Mouse (Mus musculus): ENCODE measurements around the gene Prf1. TPM values are rescaled to one million over a fixed set of nuclear protein-coding genes. Genes with fewer than 3 reads are reported as not detected.

The Prf1 gene
- total and polyA plus RNA-seq, 3 experiments: 0.39 to 0.93 (median 0.43) TPM

GRCm38 (mm10) chr10:61249951-61250350, 47.7 kb upstream of the Prf1 start:
- Histone ChIP-seq H3K27ac (ENCODE audit: insufficient read depth, low read depth) (no peak overlapping the region), H3K9me3 (replicated peaks; ENCODE audit: low read length) (peaks cover 4% of the 10 kb centered on the region), H3K79me2 (replicated peaks; ENCODE audit: control insufficient read depth, extremely low read depth, insufficient read depth, poor library complexity, severe bottlenecking) (no peaks in the 10 kb centered on the region), H3K27me3 (replicated peaks) (peaks cover 3% of the 10 kb centered on the region), H3K4me3 (replicated peaks in 1 of 3; ENCODE audit: low read depth in 2 of 3, low read length in 2 of 3, poor library complexity in 1 of 3) (no peak overlapping the region), H3K36me3 (replicated peaks in 1 of 2; ENCODE audit: control insufficient read depth in 1 of 2, insufficient read depth in 1 of 2, low read length in 1 of 2) (no peaks in the 10 kb centered on the region), H3K4me1 (ENCODE audit: control insufficient read depth in 1 of 2, insufficient read depth in 2 of 2) (no peaks in the 10 kb centered on the region), H3K4me2 (ENCODE audit: insufficient read depth, low read depth, poor library complexity, severe bottlenecking) (no peak overlapping the region), H3K9ac (ENCODE audit: insufficient read depth, low read depth) (no peak overlapping the region)
- in situ Hi-C loops (cut with MboI; ENCODE audit: low pct_ligation_motif_present, low pct_unique_long_range_greater_than_20kb, low sequenced_read_pairs): no loop called here
- dilution Hi-C loops (cut with MboI; ENCODE audit: extremely low pct_ligation_motif_present, extremely low pct_unique_long_range_greater_than_20kb, low sequenced_read_pairs): no loop called here
- DNase-seq (ENCODE audit: extremely low read depth): no peak
- TF ChIP-seq RCOR1 (conservative IDR thresholded peaks at IDR 0.05; ENCODE audit: low read depth, low read length) (no peak), JUN (IDR thresholded peaks at IDR 0.05; ENCODE audit: insufficient read depth, low read depth, low read length) (no peak), GABPA (IDR thresholded peaks at IDR 0.05; ENCODE audit: insufficient replicate concordance, low read depth, low read length) (no peak), ZKSCAN1 (IDR thresholded peaks at IDR 0.05; ENCODE audit: borderline replicate concordance, low read depth, low read length) (no peak), TCF12 (IDR thresholded peaks at IDR 0.05; ENCODE audit: low read depth, low read length) (no peak), RAD21 (IDR thresholded peaks at IDR 0.05; ENCODE audit: low read depth, low read length) (no peak), JUND (conservative IDR thresholded peaks at IDR 0.05; ENCODE audit: low read depth, low read length) (no peak), ETS1 (conservative IDR thresholded peaks at IDR 0.05; ENCODE audit: low read depth, low read length) (no peak), POLR2A (IDR thresholded peaks at IDR 0.05; ENCODE audit: low read depth, low read length) (no peak), MAZ (IDR thresholded peaks at IDR 0.05; ENCODE audit: low read depth, low read length) (no peak), CTCF (conservative IDR thresholded peaks at IDR 0.05 in 1 of 2, IDR thresholded peaks at IDR 0.05 in 1 of 2; ENCODE audit: low read depth in 2 of 2, low read length in 2 of 2) (no peak), MEF2A (IDR thresholded peaks at IDR 0.05; ENCODE audit: borderline replicate concordance, low read depth, low read length) (no peak), NELFE (IDR thresholded peaks at IDR 0.05; ENCODE audit: low read depth, low read length) (no peak), ELF1 (IDR thresholded peaks at IDR 0.05; ENCODE audit: low read depth, low read length) (no peak), SMC3 (IDR thresholded peaks at IDR 0.05; ENCODE audit: low read depth, low read length) (no peak), KAT2A (IDR thresholded peaks at IDR 0.05; ENCODE audit: insufficient replicate concordance, low read length) (no peak), EP300 (IDR thresholded peaks at IDR 0.05; ENCODE audit: low read length) (no peak), MAFK (IDR thresholded peaks at IDR 0.05; ENCODE audit: insufficient replicate concordance, low read length) (no peak), MAX (IDR thresholded peaks at IDR 0.05; ENCODE audit: low read length) (no peak)

GRCm38 (mm10) chr10:61254761-61255160, 42.9 kb upstream of the Prf1 start:
- no peaks in the 10 kb centered on the region for H3K79me2 ChIP-seq (replicated peaks; ENCODE audit: control insufficient read depth, extremely low read depth, insufficient read depth, poor library complexity, severe bottlenecking)
- no peak overlapping the region for H3K9ac ChIP-seq (ENCODE audit: insufficient read depth, low read depth)
- no peak overlapping the region for H3K27ac ChIP-seq (ENCODE audit: insufficient read depth, low read depth)
- peaks cover 5% of the 10 kb centered on the region for H3K27me3 ChIP-seq (replicated peaks)
- no peaks in the 10 kb centered on the region for H3K36me3 ChIP-seq (replicated peaks in 1 of 2; ENCODE audit: control insufficient read depth in 1 of 2, insufficient read depth in 1 of 2, low read length in 1 of 2)
- dilution Hi-C loops (cut with MboI; ENCODE audit: extremely low pct_ligation_motif_present, extremely low pct_unique_long_range_greater_than_20kb, low sequenced_read_pairs) (no loop called here), in situ Hi-C loops (cut with MboI; ENCODE audit: low pct_ligation_motif_present, low pct_unique_long_range_greater_than_20kb, low sequenced_read_pairs) (no loop called here)
- no peaks in the 10 kb centered on the region for H3K4me1 ChIP-seq (ENCODE audit: control insufficient read depth in 1 of 2, insufficient read depth in 2 of 2)
- TF ChIP-seq JUN (IDR thresholded peaks at IDR 0.05; ENCODE audit: insufficient read depth, low read depth, low read length) (no peak), KAT2A (IDR thresholded peaks at IDR 0.05; ENCODE audit: insufficient replicate concordance, low read length) (no peak)
- DNase-seq (ENCODE audit: extremely low read depth): no peak
- H3K4me3 ChIP-seq (replicated peaks in 1 of 3; ENCODE audit: low read depth in 2 of 3, low read length in 2 of 3, poor library complexity in 1 of 3): no peak overlapping the region
- H3K4me2 ChIP-seq (ENCODE audit: insufficient read depth, low read depth, poor library complexity, severe bottlenecking): no peak overlapping the region
- H3K9me3 ChIP-seq (replicated peaks; ENCODE audit: low read length): peaks cover 10% of the 10 kb centered on the region

Measured in CH12.LX (cell line).